Mouse (Mus musculus) right cerebral cortex, postnatal 36 days (tissue): ENCODE data around the gene Sp2.

ENCODE experiments used
- DNase-seq, 2 experiments: peaks; one replicate each; pipeline ENCODE4 v3.0.0; 2022; ENCODE audit warnings: low spot score in 2 of 2, mixed read lengths in 1 of 2

Sp2 gene

DNA sequence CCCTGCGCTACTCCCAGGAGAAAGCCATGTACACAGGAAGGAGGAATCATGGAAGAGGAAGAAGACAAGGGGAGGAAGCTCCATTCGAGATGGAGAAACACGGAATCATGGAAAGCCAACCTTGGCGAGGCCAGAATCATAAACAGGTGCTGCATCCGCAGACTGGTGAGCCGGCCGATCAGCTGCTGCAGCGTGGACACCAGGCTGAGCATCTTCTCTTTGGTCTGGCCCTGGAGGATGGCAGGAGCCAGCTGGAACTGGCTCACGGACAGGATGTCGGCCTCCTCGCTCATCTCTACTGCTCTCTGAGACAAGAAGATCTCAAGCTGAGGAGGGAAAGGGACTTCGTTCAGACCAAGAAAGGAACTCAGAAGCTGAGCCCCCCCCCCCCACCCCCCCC lies 74.2 kb downstream of the Sp2 start:
- no peak for DNase-seq

DNA sequence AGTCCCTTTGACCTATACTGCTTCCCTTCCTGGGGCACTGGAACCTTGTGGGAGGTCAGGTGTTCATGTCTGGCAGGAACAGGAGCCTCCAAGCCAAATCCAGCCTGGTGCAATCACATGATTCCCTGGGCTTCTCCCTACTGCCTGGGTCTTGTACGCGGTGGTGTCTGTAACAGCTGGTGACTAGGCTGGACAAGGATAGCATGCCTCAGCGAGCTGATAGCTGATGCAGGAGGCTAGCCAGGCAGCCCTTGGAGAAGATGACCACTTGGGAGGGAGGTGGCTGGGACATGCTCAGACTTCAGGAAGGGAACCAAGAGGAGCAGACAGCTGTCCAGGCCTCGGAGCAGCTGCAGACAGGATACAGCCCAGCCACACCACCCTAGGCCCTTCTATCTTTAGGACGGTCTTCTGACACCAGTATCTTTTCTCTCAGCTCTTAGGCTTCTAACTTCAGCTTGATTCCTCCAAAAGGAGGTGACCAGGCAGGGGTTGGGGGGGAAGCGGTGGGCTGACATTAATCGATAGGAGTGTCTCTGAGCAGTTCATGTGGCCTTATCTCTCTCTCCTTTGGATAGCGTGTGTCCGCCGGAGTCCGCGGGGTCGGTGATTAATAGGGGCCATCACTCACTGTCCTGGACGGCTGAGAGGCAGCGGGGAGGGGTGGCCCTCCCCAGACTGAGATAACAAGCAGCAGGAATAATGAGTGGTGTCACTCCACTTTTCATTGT lies 76.2 kb downstream of the Sp2 start:
- no peak for DNase-seq
